Mouse (Mus musculus): Measurements from ENCODE around the gene Gm7534. TPM values are rescaled to one million over a fixed set of nuclear protein-coding genes. Genes with fewer than 3 reads are reported as not detected.

The Gm7534 gene
- total and polyA plus RNA-seq, 3 experiments: not detected

- H3K27me3 ChIP-seq (ENCODE audit: control insufficient read depth in 1 of 2, insufficient read depth in 2 of 2, low read length in 2 of 2): peaks cover 0 to 3% of the 10 kb centered on the region in 2 experiments; a peak in 2 of 4 replicates
- TF ChIP-seq MXI1 (IDR thresholded peaks at IDR 0.05; ENCODE audit: low read depth, low read length) (no peak), NELFE (IDR thresholded peaks at IDR 0.05; ENCODE audit: low read depth, low read length) (no peak), CTCF (IDR thresholded peaks at IDR 0.05 in 2 of 3, conservative IDR thresholded peaks at IDR 0.05 in 1 of 3; ENCODE audit: control insufficient read depth in 1 of 3, insufficient read depth in 1 of 3, low read depth in 2 of 3, low read length in 3 of 3, poor library complexity in 1 of 3, severe bottlenecking in 1 of 3) (no peak), UBTF (IDR thresholded peaks at IDR 0.05; ENCODE audit: borderline replicate concordance, insufficient read depth, low read depth, low read length) (no peak), USF2 (IDR thresholded peaks at IDR 0.05; ENCODE audit: borderline replicate concordance in 1 of 2, insufficient read depth in 1 of 2, low read depth in 1 of 2, low read length in 2 of 2) (no peak), ZKSCAN1 (IDR thresholded peaks at IDR 0.05; ENCODE audit: low read depth, low read length) (no peak), ZNF384 (IDR thresholded peaks at IDR 0.05; ENCODE audit: low read depth, low read length) (no peak), TAL1 (IDR thresholded peaks at IDR 0.05; ENCODE audit: low read length) (no peak), POLR2AphosphoS2 (IDR thresholded peaks at IDR 0.05; ENCODE audit: low read length) (no peak), ZMIZ1 (IDR thresholded peaks at IDR 0.05; ENCODE audit: low read depth, low read length) (no peak), RAD21 (IDR thresholded peaks at IDR 0.05; ENCODE audit: low read depth, low read length) (no peak), TBP (IDR thresholded peaks at IDR 0.05; ENCODE audit: low read depth, low read length) (no peak), SMC3 (IDR thresholded peaks at IDR 0.05; ENCODE audit: low read depth, low read length) (no peak), HCFC1 (IDR thresholded peaks at IDR 0.05; ENCODE audit: low read depth, low read length) (no peak), MAFK (IDR thresholded peaks at IDR 0.05; ENCODE audit: borderline replicate concordance, low read depth, low read length) (no peak), SIN3A (IDR thresholded peaks at IDR 0.05; ENCODE audit: low read length) (no peak), GABPA (IDR thresholded peaks at IDR 0.05; ENCODE audit: low read depth, low read length) (no peak), MAZ (IDR thresholded peaks at IDR 0.05; ENCODE audit: low read depth, low read length) (no peak), MEF2A (IDR thresholded peaks at IDR 0.05; ENCODE audit: extremely low read depth, insufficient replicate concordance, low read depth, low read length, poor library complexity, severe bottlenecking) (no peak), KAT2A (conservative IDR thresholded peaks at IDR 0.05; ENCODE audit: low read depth, low read length) (no peak)
- no peak overlapping the region for H3K4me3 ChIP-seq (ENCODE audit: control insufficient read depth in 1 of 2, insufficient read depth in 1 of 2, low read depth in 2 of 2, low read length in 2 of 2)
Measured at GRCm38 (mm10) chr4:134238686-134239085, 35.9 kb upstream of the Gm7534 start.

GRCm38 (mm10) chr4:134238279-134238651, 35.5 kb upstream of the Gm7534 start, which contains the start of gene Cnksr1:
TSS of gene Cnksr1 (minus strand) at chr4:134238399.
- Histone ChIP-seq H3K27me3 (ENCODE audit: control insufficient read depth in 1 of 2, insufficient read depth in 2 of 2, low read length in 2 of 2) (peaks cover 0 to 5% of the 10 kb centered on the region in 2 experiments; a peak in 2 of 4 replicates), H3K9me3 (replicated peaks; ENCODE audit: insufficient read depth, low read length) (no peaks in the 10 kb centered on the region), H3K79me2 (ENCODE audit: control insufficient read depth, insufficient read depth, low read length, poor library complexity) (no peaks in the 10 kb centered on the region), H3K36me3 (ENCODE audit: control insufficient read depth in 1 of 2, insufficient read depth in 2 of 2, low read length in 2 of 2) (no peaks in the 10 kb centered on the region), H3K9ac (ENCODE audit: control insufficient read depth, low read depth, low read length, poor library complexity, severe bottlenecking) (no peak within 1 kb of the TSS), H3K4me3 (ENCODE audit: control insufficient read depth in 1 of 2, insufficient read depth in 1 of 2, low read depth in 2 of 2, low read length in 2 of 2) (no peak within 1 kb of the TSS), H3K27ac (ENCODE audit: control insufficient read depth, low read depth, low read length) (no peak within 1 kb of the TSS), H3K4me1 (ENCODE audit: control insufficient read depth in 1 of 2, insufficient read depth in 2 of 2, low read length in 2 of 2) (peaks cover 0 to 2% of the 10 kb centered on the region in 2 experiments; a peak in 1 of 4 replicates)
- DNase-seq (ENCODE audit: low read depth, low spot score): no peak
- TF ChIP-seq JUND (IDR thresholded peaks at IDR 0.05; ENCODE audit: low read depth, low read length) (no peak), CHD2 (IDR thresholded peaks at IDR 0.05; ENCODE audit: low read length) (no peak), MAFK (IDR thresholded peaks at IDR 0.05; ENCODE audit: borderline replicate concordance, low read depth, low read length) (no peak), NELFE (IDR thresholded peaks at IDR 0.05; ENCODE audit: low read depth, low read length) (no peak), SMC3 (IDR thresholded peaks at IDR 0.05; ENCODE audit: low read depth, low read length) (no peak), ZC3H11A (IDR thresholded peaks at IDR 0.05; ENCODE audit: low read depth, low read length) (no peak), POLR2AphosphoS5 (IDR thresholded peaks at IDR 0.05; ENCODE audit: borderline replicate concordance, low read depth, low read length) (no peak), TAL1 (IDR thresholded peaks at IDR 0.05; ENCODE audit: low read length) (no peak), MAZ (IDR thresholded peaks at IDR 0.05; ENCODE audit: low read depth, low read length) (no peak), CHD1 (IDR thresholded peaks at IDR 0.05; ENCODE audit: low read depth, low read length) (no peak), NRF1 (IDR thresholded peaks at IDR 0.05; ENCODE audit: insufficient read depth, low read depth, low read length, poor library complexity, severe bottlenecking) (no peak), KAT2A (conservative IDR thresholded peaks at IDR 0.05; ENCODE audit: low read depth, low read length) (no peak), POLR2AphosphoS2 (IDR thresholded peaks at IDR 0.05; ENCODE audit: low read length) (no peak), ELF1 (IDR thresholded peaks at IDR 0.05; ENCODE audit: low read depth, low read length) (no peak), USF1 (IDR thresholded peaks at IDR 0.05; ENCODE audit: low read depth, low read length) (no peak), GATA1 (IDR thresholded peaks at IDR 0.05; ENCODE audit: low read depth, low read length) (no peak), MEF2A (IDR thresholded peaks at IDR 0.05; ENCODE audit: extremely low read depth, insufficient replicate concordance, low read depth, low read length, poor library complexity, severe bottlenecking) (no peak), ETS1 (IDR thresholded peaks at IDR 0.05; ENCODE audit: low read depth, low read length) (no peak), GABPA (IDR thresholded peaks at IDR 0.05; ENCODE audit: low read depth, low read length) (no peak)

More at GRCm38 (mm10) chr4:134238686-134239085, 35.9 kb upstream of the Gm7534 start:
- no peak for DNase-seq (ENCODE audit: low read depth, low spot score)
- Histone ChIP-seq H3K9ac (ENCODE audit: control insufficient read depth, low read depth, low read length, poor library complexity, severe bottlenecking) (no peak overlapping the region), H3K36me3 (ENCODE audit: control insufficient read depth in 1 of 2, insufficient read depth in 2 of 2, low read length in 2 of 2) (no peaks in the 10 kb centered on the region), H3K79me2 (ENCODE audit: control insufficient read depth, insufficient read depth, low read length, poor library complexity) (no peaks in the 10 kb centered on the region), H3K27ac (ENCODE audit: control insufficient read depth, low read depth, low read length) (no peak overlapping the region), H3K4me1 (ENCODE audit: control insufficient read depth in 1 of 2, insufficient read depth in 2 of 2, low read length in 2 of 2) (peaks cover 0 to 2% of the 10 kb centered on the region in 2 experiments; a peak in 1 of 4 replicates), H3K9me3 (replicated peaks; ENCODE audit: insufficient read depth, low read length) (no peaks in the 10 kb centered on the region)

All from MEL (cell line).